Mouse (Mus musculus) forebrain, embryonic 13.5 days (tissue): ENCODE results near the gene Mettl26. TPM values are rescaled to one million over a fixed set of nuclear protein-coding genes. Genes with fewer than 3 reads are reported as not detected.

ENCODE experiments used
- ATAC-seq: fragments of 200-750 bp; cut with Nextera tagmentation; 2 replicates; pipeline ENCODE4 v1.8.0; 2017
- H3K27ac ChIP-seq: fragments of 300-500 bp; sonication (generic); 2 replicates; pipeline ENCODE4 v1.5.1; 2015; ENCODE audit warnings: inconsistent platforms, mild to moderate bottlenecking, moderate library complexity
- H3K27me3 ChIP-seq: fragments of 300-500 bp; sonication (generic); 2 replicates; pipeline ENCODE4 v1.6.1; 2015; ENCODE audit warnings: mild to moderate bottlenecking, inconsistent platforms
- H3K36me3 ChIP-seq: fragments of 300-500 bp; sonication (generic); 2 replicates; pipeline ENCODE4 v1.6.1; 2015; ENCODE audit warnings: mild to moderate bottlenecking, inconsistent platforms; ENCODE audit not compliant: poor library complexity, severe bottlenecking
- H3K4me1 ChIP-seq: fragments of 300-500 bp; sonication (generic); 2 replicates; pipeline ENCODE4 v1.6.1; 2015; ENCODE audit warnings: inconsistent platforms
- H3K4me2 ChIP-seq: fragments of 300-500 bp; sonication (generic); 2 replicates; pipeline ENCODE4 v1.6.1; 2015; ENCODE audit warnings: inconsistent platforms, mild to moderate bottlenecking, moderate library complexity
- H3K4me3 ChIP-seq: fragments of 300-500 bp; sonication (generic); 2 replicates; pipeline ENCODE4 v1.5.1; 2015; ENCODE audit warnings: mild to moderate bottlenecking, inconsistent platforms
- H3K9ac ChIP-seq: fragments of 300-500 bp; sonication (generic); 2 replicates; pipeline ENCODE4 v1.6.1; 2015; ENCODE audit warnings: mild to moderate bottlenecking, inconsistent platforms
- H3K9me3 ChIP-seq: fragments of 300-500 bp; sonication (generic); replicated peaks from 2 replicates; pipeline ENCODE4 v1.6.1; 2016; ENCODE audit warnings: inconsistent platforms
- WGBS: fragments of 180-500 bp; shearing (Covaris S2); methylation state at CpG from one replicate; pipeline ENCODE4 v1.1.7; 2015; 5-methylcytosine and 5-hydroxymethylcytosine counted together
- polyA plus RNA-seq: library from polyadenylated mRNA; unstranded; fragments of >200 nt; fragmentation: Nextera tagmentation; extraction: Ambion mirVana; gene quantifications from 2 replicates; pipeline ENCODE4 v1.2.1, GENCODE M21; 2015

Gene Mettl26
- polyA plus RNA-seq, 1 experiment from 2014 or later, result 62.5 TPM

GRCm38 (mm10) chr17:25831451-25832281, 43.2 kb upstream of the Mettl26 start:
- peaks cover 48% of the 10 kb centered on the region for H3K36me3 ChIP-seq
- H3K9me3 ChIP-seq, result no peaks in the 10 kb centered on the region
- WGBS, result 64% methylated on average over 21 of the region's 21 CpGs
- H3K4me3 ChIP-seq, result peak overlapping the region; percentile 87
- no peaks in the 10 kb centered on the region for H3K27me3 ChIP-seq
- no peak for ATAC-seq
- peak overlapping the region; percentile 90; the same call in 1 of the 2 replicates for H3K27ac ChIP-seq
- H3K4me2 ChIP-seq, result peak overlapping the region; percentile 98
- peak overlapping the region; percentile 89 for H3K9ac ChIP-seq
- peaks cover 78% of the 10 kb centered on the region for H3K4me1 ChIP-seq

DNA sequence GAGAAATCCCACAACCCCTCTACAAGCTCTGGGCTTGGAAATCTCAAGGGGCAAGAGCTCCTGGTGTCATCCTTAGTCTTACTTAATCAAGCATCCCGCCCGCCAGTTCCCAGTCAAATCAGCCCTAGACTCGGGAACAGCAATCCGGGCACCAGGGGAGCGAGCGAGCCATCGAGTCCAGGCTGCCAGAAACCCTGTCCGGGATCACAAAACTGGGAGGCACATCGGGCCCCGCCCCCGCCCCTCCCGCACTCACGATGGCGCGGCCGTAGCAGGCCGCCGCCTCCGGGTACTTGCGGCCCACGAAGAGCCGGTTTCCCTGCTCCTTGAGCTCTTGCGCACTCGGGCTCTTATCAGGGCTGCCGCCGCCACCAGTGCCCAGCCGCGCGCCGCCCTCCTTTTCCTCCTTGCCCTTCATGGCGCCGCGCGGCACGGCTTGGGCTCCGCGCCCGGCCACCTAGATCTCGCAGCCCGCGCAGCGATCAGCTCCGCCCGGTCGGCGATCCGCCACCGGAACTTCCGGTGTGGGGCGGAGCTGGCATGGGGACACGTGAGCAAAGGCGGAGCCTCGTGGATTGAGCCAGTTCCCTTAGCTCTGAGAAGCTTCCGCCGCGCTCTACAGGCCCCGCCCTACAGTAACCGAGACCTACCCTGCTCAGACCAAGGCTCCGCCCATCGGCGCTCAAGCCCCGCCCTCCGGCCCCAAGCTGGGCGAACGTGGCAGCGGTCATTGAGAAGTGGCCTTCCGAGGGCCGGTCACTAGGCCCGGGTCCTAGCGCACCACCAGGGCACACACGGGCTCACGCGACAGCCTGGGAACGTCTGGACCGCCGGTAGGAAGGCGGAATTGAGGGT, 42.2 kb upstream of the Mettl26 start:
- Histone ChIP-seq H3K9me3 (no peaks in the 10 kb centered on the region), H3K4me2 (peak overlapping the region; percentile 98), H3K4me3 (peak overlapping the region; percentile 87), H3K27ac (peak overlapping the region; percentile 90), H3K27me3 (no peaks in the 10 kb centered on the region), H3K36me3 (peaks cover 38% of the 10 kb centered on the region), H3K4me1 (peaks cover 79% of the 10 kb centered on the region), H3K9ac (peak overlapping the region; percentile 89)
- ATAC-seq, result peak; percentile 90
- under 1% methylated on average over 77 of the region's 77 CpGs for WGBS

- peak within 1 kb of the TSS; percentile 87 for H3K4me3 ChIP-seq
- ATAC-seq, result no peak
- H3K36me3 ChIP-seq, result peaks cover 40% of the 10 kb centered on the region
- H3K27ac ChIP-seq, result peak within 1 kb of the TSS; percentile 90
- H3K27me3 ChIP-seq, result no peaks in the 10 kb centered on the region
- peak within 1 kb of the TSS; percentile 98 for H3K4me2 ChIP-seq
- H3K4me1 ChIP-seq, result peaks cover 81% of the 10 kb centered on the region
- H3K9me3 ChIP-seq, result no peaks in the 10 kb centered on the region
- WGBS, result under 1% methylated on average over 24 of the region's 24 CpGs
- peak within 1 kb of the TSS; percentile 89 for H3K9ac ChIP-seq
Observed at GRCm38 (mm10) chr17:25833291-25833663, 41.6 kb upstream of the Mettl26 start, which contains the start of gene Stub1. Gene Stub1, minus strand, starts transcription at chr17:25833404.

DNA sequence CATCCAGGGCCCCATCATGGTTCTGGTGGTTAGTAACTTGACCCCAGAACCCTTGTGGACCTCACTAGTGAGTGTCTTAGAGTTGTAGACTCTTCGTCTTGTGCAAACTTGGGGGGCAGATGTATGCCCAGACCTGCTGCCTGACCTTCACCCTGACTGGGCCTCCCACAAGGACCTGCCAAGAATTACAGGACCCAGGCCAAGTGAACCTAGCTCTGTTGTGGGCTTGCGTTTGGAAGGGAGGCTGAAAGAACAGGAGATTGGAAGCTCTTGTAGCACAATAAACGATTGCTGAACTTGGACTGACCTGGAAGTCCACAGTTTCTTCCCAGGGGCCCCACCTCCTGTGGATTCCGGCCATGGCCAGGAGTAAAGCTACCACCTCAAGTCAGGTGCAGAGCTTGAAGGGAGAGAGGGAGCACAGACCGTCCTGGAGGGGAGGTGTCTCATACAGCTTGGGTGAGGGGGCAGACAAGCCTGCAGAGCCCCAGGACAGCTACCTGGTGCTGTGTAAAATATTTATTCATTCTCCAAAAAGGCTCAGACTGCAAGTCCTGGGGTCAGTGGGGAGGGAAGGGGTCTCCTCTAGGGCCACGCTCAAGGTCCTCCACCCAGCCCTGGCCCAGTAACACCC, 40.8 kb upstream of the Mettl26 start:
- 54% methylated on average over 6 of the region's 6 CpGs for WGBS
- Histone ChIP-seq H3K36me3 (peaks cover 45% of the 10 kb centered on the region), H3K9me3 (no peaks in the 10 kb centered on the region), H3K4me3 (peak overlapping the region; percentile 87), H3K4me2 (peak overlapping the region; percentile 98), H3K27me3 (no peaks in the 10 kb centered on the region), H3K4me1 (peaks cover 78% of the 10 kb centered on the region), H3K9ac (peak overlapping the region; percentile 89), H3K27ac (peak overlapping the region; percentile 90; the same call in 1 of the 2 replicates)
- ATAC-seq, result no peak

- 87% methylated on average over 12 of the region's 12 CpGs for WGBS
- H3K36me3 ChIP-seq, result peaks cover 50% of the 10 kb centered on the region
Observed at GRCm38 (mm10) chr17:25834595-25835222, 40.2 kb upstream of the Mettl26 start.

GRCm38 (mm10) chr17:25835301-25835700, 39.6 kb upstream of the Mettl26 start:
- no peak for ATAC-seq
- H3K4me3 ChIP-seq, result no peak overlapping the region
- H3K36me3 ChIP-seq, result peaks cover 50% of the 10 kb centered on the region
- H3K9me3 ChIP-seq, result no peaks in the 10 kb centered on the region
- WGBS, result 93% methylated on average over 7 of the region's 7 CpGs
- H3K9ac ChIP-seq, result peak overlapping the region; percentile 27
- H3K4me1 ChIP-seq, result peaks cover 69% of the 10 kb centered on the region
- H3K27me3 ChIP-seq, result no peaks in the 10 kb centered on the region
- H3K27ac ChIP-seq, result no peak overlapping the region; the same call in 1 of the 2 replicates
- peak overlapping the region; percentile 98 for H3K4me2 ChIP-seq

More at GRCm38 (mm10) chr17:25834595-25835222, 40.2 kb upstream of the Mettl26 start:
- peaks cover 74% of the 10 kb centered on the region for H3K4me1 ChIP-seq
- no peak overlapping the region for H3K27ac ChIP-seq
- no peak for ATAC-seq
- H3K27me3 ChIP-seq, result no peaks in the 10 kb centered on the region
- peak overlapping the region; percentile 98 for H3K4me2 ChIP-seq
- no peaks in the 10 kb centered on the region for H3K9me3 ChIP-seq
- H3K4me3 ChIP-seq, result peak overlapping the region; percentile 87
- H3K9ac ChIP-seq, result peak overlapping the region; percentile 89

DNA sequence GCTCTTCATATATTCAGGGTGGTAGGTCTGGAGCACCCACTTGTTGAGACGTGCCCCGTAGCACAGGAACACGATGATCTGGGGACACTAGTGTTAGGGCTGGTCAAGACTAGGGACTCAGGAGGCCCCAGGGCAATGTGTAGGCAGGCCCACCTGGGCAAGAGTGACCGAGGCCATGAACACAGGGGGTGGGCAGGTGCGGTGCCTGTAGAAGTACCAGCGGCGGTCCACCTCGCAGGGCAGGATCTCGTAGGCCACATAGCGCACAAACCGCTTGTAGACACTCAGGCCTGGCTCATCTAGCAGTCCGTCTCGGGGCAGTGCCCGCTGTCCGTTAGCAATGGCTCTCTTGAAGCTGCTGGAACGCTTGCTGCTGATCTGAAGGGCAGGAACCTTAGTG, 39.1 kb upstream of the Mettl26 start:
- ATAC-seq, result no peak
- peak overlapping the region; percentile 79 for H3K4me2 ChIP-seq
- WGBS, result 94% methylated on average over 16 of the region's 16 CpGs
- H3K4me3 ChIP-seq, result no peak overlapping the region
- H3K36me3 ChIP-seq, result peaks cover 50% of the 10 kb centered on the region
- H3K9ac ChIP-seq, result peak overlapping the region; percentile 75
- H3K9me3 ChIP-seq, result no peaks in the 10 kb centered on the region
- H3K4me1 ChIP-seq, result peaks cover 63% of the 10 kb centered on the region
- H3K27ac ChIP-seq, result peak overlapping the region; percentile 82; the same call in 1 of the 2 replicates
- no peaks in the 10 kb centered on the region for H3K27me3 ChIP-seq

DNA sequence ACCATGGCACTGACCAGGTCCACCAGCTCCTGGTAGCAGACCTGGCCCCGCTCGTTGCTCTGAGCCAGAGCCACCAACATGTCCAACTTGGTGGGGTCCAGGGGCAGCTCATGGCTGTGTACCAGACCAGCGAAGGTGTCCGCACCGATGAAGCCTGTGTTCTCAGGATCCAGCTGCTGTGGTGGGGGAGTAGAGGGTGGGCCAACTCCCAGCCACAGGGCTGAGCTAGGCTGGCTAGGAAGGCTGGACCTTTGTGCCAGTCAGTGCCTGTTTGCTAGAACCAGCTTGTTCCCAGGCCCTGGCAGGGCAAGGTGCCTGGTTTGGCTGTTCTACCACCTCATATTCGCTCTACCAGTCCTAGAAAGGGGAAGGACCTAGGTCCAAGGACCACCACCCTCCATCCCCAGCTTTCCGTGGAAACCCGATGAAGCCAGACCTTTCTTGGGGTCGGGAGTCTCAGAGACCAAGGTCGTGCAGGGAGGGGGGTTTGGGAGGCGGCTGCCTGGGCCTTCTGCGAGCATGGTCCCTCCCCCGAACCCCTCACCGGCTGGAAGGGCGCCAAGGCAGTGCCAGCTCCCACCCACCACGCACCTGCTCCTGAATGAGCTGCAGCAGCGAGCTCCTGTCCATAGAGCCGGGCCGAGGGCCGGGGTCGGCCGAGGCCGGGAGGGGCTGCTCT, 38.3 kb upstream of the Mettl26 start:
- peaks cover 50% of the 10 kb centered on the region for H3K36me3 ChIP-seq
- 20% methylated on average over 23 of the region's 23 CpGs for WGBS
- peak overlapping the region; percentile 75 for H3K9ac ChIP-seq
- peak overlapping the region; percentile 79 for H3K4me2 ChIP-seq
- no peaks in the 10 kb centered on the region for H3K9me3 ChIP-seq
- peak overlapping the region; percentile 82 for H3K27ac ChIP-seq
- no peaks in the 10 kb centered on the region for H3K27me3 ChIP-seq
- H3K4me1 ChIP-seq, result peaks cover 56% of the 10 kb centered on the region
- peak overlapping the region; percentile 44 for H3K4me3 ChIP-seq
- no peak for ATAC-seq

DNA sequence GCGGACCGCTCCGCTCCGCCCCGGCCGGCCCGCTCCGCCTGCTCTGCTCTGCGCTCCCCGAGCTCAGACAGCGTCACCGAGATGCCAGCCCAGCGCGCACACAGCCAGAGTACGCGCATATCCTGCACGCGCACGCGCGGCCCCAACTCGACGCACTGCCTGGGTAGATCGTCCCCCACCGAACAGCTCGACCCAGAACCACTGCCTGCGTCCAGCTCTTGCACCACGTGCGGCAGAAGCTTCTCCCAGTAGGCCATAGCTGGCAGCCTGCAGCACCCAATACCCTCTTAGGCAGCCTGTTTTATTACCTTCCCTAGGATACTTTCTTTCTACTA, 37.8 kb upstream of the Mettl26 start, which contains the start of gene Rhbdl1:
Rhbdl1 (minus strand) TSS at position 220 of the 335 bp plus-strand sequence.
- Histone ChIP-seq H3K36me3 (peaks cover 52% of the 10 kb centered on the region), H3K27me3 (no peaks in the 10 kb centered on the region), H3K4me3 (peak within 1 kb of the TSS; percentile 44), H3K27ac (peak within 1 kb of the TSS; percentile 82), H3K4me1 (peaks cover 51% of the 10 kb centered on the region), H3K4me2 (peak within 1 kb of the TSS; percentile 79), H3K9me3 (no peaks in the 10 kb centered on the region), H3K9ac (peak within 1 kb of the TSS; percentile 75)
- peak; percentile 29 for ATAC-seq
- WGBS, result under 1% methylated on average over 29 of the region's 29 CpGs

- Histone ChIP-seq H3K9ac (peak overlapping the region; percentile 75), H3K4me1 (peaks cover 50% of the 10 kb centered on the region), H3K27me3 (no peaks in the 10 kb centered on the region), H3K36me3 (peaks cover 57% of the 10 kb centered on the region), H3K4me3 (peak overlapping the region; percentile 44; the same call in 1 of the 2 replicates), H3K4me2 (peak overlapping the region; percentile 79), H3K9me3 (no peaks in the 10 kb centered on the region), H3K27ac (peak overlapping the region; percentile 82)
- ATAC-seq, result no peak
- 27% methylated on average over 3 of the region's 3 CpGs for WGBS
Observed at GRCm38 (mm10) chr17:25837533-25837932, 37.3 kb upstream of the Mettl26 start.

DNA sequence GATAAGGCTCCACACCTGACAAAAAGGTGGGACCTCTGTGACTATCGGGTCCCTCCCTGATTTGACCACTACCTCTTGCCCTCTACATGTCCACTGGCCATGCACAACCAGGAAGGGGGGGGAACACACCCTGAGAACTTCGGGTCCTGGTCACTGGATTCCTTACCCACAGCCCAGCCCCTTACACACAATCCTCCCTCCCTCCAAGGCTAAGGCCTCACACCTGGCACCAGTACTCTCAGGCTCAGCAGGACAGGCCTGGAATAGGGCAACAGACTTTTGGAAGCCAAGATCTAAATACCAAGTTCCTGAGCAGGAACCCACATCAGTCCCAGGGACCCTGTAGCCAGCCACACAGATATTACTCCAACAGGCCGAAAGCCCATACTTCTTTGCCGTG, 36.0 kb upstream of the Mettl26 start:
- H3K4me1 ChIP-seq, result peaks cover 54% of the 10 kb centered on the region
- peaks cover 57% of the 10 kb centered on the region for H3K36me3 ChIP-seq
- H3K9ac ChIP-seq, result no peak overlapping the region
- no peaks in the 10 kb centered on the region for H3K9me3 ChIP-seq
- 87% methylated on average over 4 of the region's 4 CpGs for WGBS
- H3K4me3 ChIP-seq, result no peak overlapping the region
- no peak for ATAC-seq
- no peak overlapping the region for H3K4me2 ChIP-seq
- H3K27me3 ChIP-seq, result no peaks in the 10 kb centered on the region
- no peak overlapping the region for H3K27ac ChIP-seq
